8 mouse cellular contexts compared by ENCODE assay signal in the genomic region with DNA sequence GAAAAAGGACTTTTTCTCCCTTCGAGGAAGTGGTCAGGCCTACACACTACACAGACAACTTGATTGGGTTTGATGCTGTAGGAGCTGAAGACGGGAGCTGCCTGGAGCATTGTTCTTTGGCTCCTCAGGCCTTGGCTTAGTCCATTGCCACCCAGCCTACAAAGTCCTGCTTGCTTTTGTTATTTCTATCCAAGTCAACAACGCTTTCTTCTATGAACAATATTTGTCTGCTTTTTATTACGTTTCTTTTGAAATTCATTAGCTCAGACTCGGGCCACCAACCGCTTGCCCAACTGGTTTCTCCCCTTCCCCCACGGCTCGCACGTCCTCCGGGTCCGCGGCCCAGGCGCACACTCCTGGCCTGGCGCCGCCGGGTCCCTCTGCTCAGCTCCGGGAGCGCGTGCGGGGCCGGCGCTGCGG. TPM values are rescaled to one million over a fixed set of nuclear protein-coding genes. Genes with fewer than 3 reads are reported as not detected.
A peak's percentile ranks its signal among the peaks of the same experiment; 100 is the strongest.
DNase-seq lines count a peak whose midpoint lies in the region; ATAC-seq and TF ChIP-seq lines count a peak whose summit lies in the region.

No protein-coding gene starts in this region.

- H3K9ac ChIP-seq in kidney, embryonic 16.5 days (replicated peaks; ENCODE audit: low read length): peak overlapping the region; percentile 100
- peak overlapping the region; percentile 88 for H3K9ac ChIP-seq in MEL (ENCODE audit: control insufficient read depth, low read depth, low read length, poor library complexity, severe bottlenecking)
- H3K9ac ChIP-seq in limb, embryonic 13.5 days: peak overlapping the region; percentile 99
- H3K9ac ChIP-seq in neural tube, embryonic 15.5 days (replicated peaks): peak overlapping the region; percentile 68

- no peak for DNase-seq in kidney, postnatal 14 days
- peak; percentile 79 for DNase-seq in MEL (ENCODE audit: low read depth, low spot score)
- no peak for DNase-seq in forebrain, embryonic 10.5 days (ENCODE audit: extremely low spot score, low spot score)
- no peak for DNase-seq in left cerebral cortex, postnatal 36 days (ENCODE audit: low spot score in 2 of 2)

- TF ChIP-seq EP300 in MEL (IDR thresholded peaks at IDR 0.05; ENCODE audit: low read depth in 1 of 2, low read length in 2 of 2): no peak

- peak overlapping the region; percentile 60 for H3K4me2 ChIP-seq in kidney, embryonic 16.5 days (replicated peaks; ENCODE audit: low read depth, low read length)
- peak overlapping the region; percentile 62 for H3K4me2 ChIP-seq in limb, embryonic 13.5 days (replicated peaks)
- peak overlapping the region; percentile 61 for H3K4me2 ChIP-seq in neural tube, embryonic 15.5 days

- intact Hi-C loops in left cerebral cortex, postnatal 36 days (cut with DNase I): loop anchor here (2.0 to 5.0 kb wide), 5 partner anchors 272 to 830 kb away; a partner anchor contains a TSS

- peak; percentile 40 for ATAC-seq in kidney, embryonic 16.5 days (ENCODE audit: low FRiP score, low TSS enrichment)
- peak; percentile 39 for ATAC-seq in limb, embryonic 13.5 days (ENCODE audit: low FRiP score, low read depth)
- ATAC-seq in neural tube, embryonic 15.5 days (ENCODE audit: low FRiP score): peak; percentile 46; the same call in 1 of the 2 replicates
- no peak for ATAC-seq in activated CD4-positive, CD25-positive, alpha-beta regulatory T cell, adult 4 months

- TF ChIP-seq CTCF in MEL (IDR thresholded peaks at IDR 0.05 in 2 of 3, conservative IDR thresholded peaks at IDR 0.05 in 1 of 3; ENCODE audit: control insufficient read depth in 1 of 3, insufficient read depth in 1 of 3, low read depth in 2 of 3, low read length in 3 of 3, poor library complexity in 1 of 3, severe bottlenecking in 1 of 3): no peak

- 0% methylated on average over 23 of the region's 23 CpGs for WGBS in kidney, embryonic 16.5 days
- 0% methylated on average over 23 of the region's 23 CpGs for WGBS in forebrain, embryonic 10.5 days
- under 1% methylated on average over 23 of the region's 23 CpGs for WGBS in limb, embryonic 13.5 days
- under 1% methylated on average over 23 of the region's 23 CpGs for WGBS in neural tube, embryonic 15.5 days

- TF ChIP-seq POLR2A in MEL (IDR thresholded peaks at IDR 0.05; ENCODE audit: control insufficient read depth in 1 of 2, insufficient read depth in 1 of 2, low read depth in 1 of 2, low read length in 2 of 2, poor library complexity in 1 of 2): no peak; a peak in 1 of 4 replicates

- H3K4me3 ChIP-seq in kidney, embryonic 16.5 days (ENCODE audit: low read length): peak overlapping the region; percentile 88
- peak overlapping the region; percentile 63 to 70 for H3K4me3 ChIP-seq in MEL (ENCODE audit: control insufficient read depth in 1 of 2, insufficient read depth in 1 of 2, low read depth in 2 of 2, low read length in 2 of 2)
- H3K4me3 ChIP-seq in forebrain, embryonic 10.5 days: peak overlapping the region; percentile 81
- peak overlapping the region; percentile 88 for H3K4me3 ChIP-seq in limb, embryonic 13.5 days
- H3K4me3 ChIP-seq in neural tube, embryonic 15.5 days (replicated peaks): peak overlapping the region; percentile 89

- peaks cover 7% of the 10 kb centered on the region; the same call in 1 of the 2 replicates for H3K4me1 ChIP-seq in kidney, embryonic 16.5 days (ENCODE audit: insufficient read depth, low read length)
- no peaks in the 10 kb centered on the region for H3K4me1 ChIP-seq in MEL (ENCODE audit: control insufficient read depth in 1 of 2, insufficient read depth in 2 of 2, low read length in 2 of 2)
- peaks cover 14% of the 10 kb centered on the region for H3K4me1 ChIP-seq in forebrain, embryonic 10.5 days
- peaks cover 3% of the 10 kb centered on the region for H3K4me1 ChIP-seq in limb, embryonic 13.5 days
- peaks cover 9% of the 10 kb centered on the region for H3K4me1 ChIP-seq in neural tube, embryonic 15.5 days

- no peaks in the 10 kb centered on the region for H3K9me3 ChIP-seq in kidney, embryonic 16.5 days (ENCODE audit: low read length)
- no peaks in the 10 kb centered on the region for H3K9me3 ChIP-seq in MEL (replicated peaks; ENCODE audit: insufficient read depth, low read length)
- no peaks in the 10 kb centered on the region for H3K9me3 ChIP-seq in forebrain, embryonic 10.5 days
- no peaks in the 10 kb centered on the region for H3K9me3 ChIP-seq in limb, embryonic 13.5 days
- H3K9me3 ChIP-seq in neural tube, embryonic 15.5 days (replicated peaks): no peaks in the 10 kb centered on the region

- no peaks in the 10 kb centered on the region for H3K36me3 ChIP-seq in kidney, embryonic 16.5 days (ENCODE audit: insufficient read depth, low read length)
- H3K36me3 ChIP-seq in MEL (ENCODE audit: control insufficient read depth in 1 of 2, insufficient read depth in 2 of 2, low read length in 2 of 2): peaks cover 0 to 3% of the 10 kb centered on the region in 2 experiments; a peak in 2 of 4 replicates
- peaks cover 3% of the 10 kb centered on the region for H3K36me3 ChIP-seq in forebrain, embryonic 10.5 days (replicated peaks)
- peaks cover 2% of the 10 kb centered on the region for H3K36me3 ChIP-seq in limb, embryonic 13.5 days
- H3K36me3 ChIP-seq in neural tube, embryonic 15.5 days: no peaks in the 10 kb centered on the region

- TF ChIP-seq RAD21 in MEL (IDR thresholded peaks at IDR 0.05; ENCODE audit: low read depth, low read length): no peak

- peaks cover 6% of the 10 kb centered on the region; the same call in 1 of the 2 replicates for H3K79me2 ChIP-seq in MEL (ENCODE audit: control insufficient read depth, insufficient read depth, low read length, poor library complexity)

- no peaks in the 10 kb centered on the region for H3K27me3 ChIP-seq in kidney, embryonic 16.5 days (ENCODE audit: insufficient read depth, low read length)
- H3K27me3 ChIP-seq in MEL (ENCODE audit: control insufficient read depth in 1 of 2, insufficient read depth in 2 of 2, low read length in 2 of 2): no peaks in the 10 kb centered on the region
- no peaks in the 10 kb centered on the region for H3K27me3 ChIP-seq in forebrain, embryonic 10.5 days (ENCODE audit: poor library complexity, severe bottlenecking)
- H3K27me3 ChIP-seq in limb, embryonic 13.5 days: no peaks in the 10 kb centered on the region
- H3K27me3 ChIP-seq in neural tube, embryonic 15.5 days (replicated peaks): no peaks in the 10 kb centered on the region

- H3K27ac ChIP-seq in kidney, embryonic 16.5 days (ENCODE audit: low read length): peak overlapping the region; percentile 100
- peak overlapping the region; percentile 80 for H3K27ac ChIP-seq in MEL (ENCODE audit: control insufficient read depth, low read depth, low read length)
- peak overlapping the region; percentile 100 for H3K27ac ChIP-seq in forebrain, embryonic 10.5 days
- peak overlapping the region; percentile 100 for H3K27ac ChIP-seq in limb, embryonic 13.5 days
- H3K27ac ChIP-seq in neural tube, embryonic 15.5 days (replicated peaks): peak overlapping the region; percentile 100

TF ChIP-seq in MEL, 35 proteins besides CTCF, POLR2A, EP300 and RAD21:
- peak; percentile 13; the same call in 1 of the 2 replicates for TF ChIP-seq HCFC1 (IDR thresholded peaks at IDR 0.05; ENCODE audit: low read depth, low read length)
- no peak for TF ChIP-seq CHD1 (IDR thresholded peaks at IDR 0.05; ENCODE audit: low read depth, low read length)
- no peak for TF ChIP-seq ZNF384 (IDR thresholded peaks at IDR 0.05; ENCODE audit: low read depth, low read length)
- TF ChIP-seq TCF12 (IDR thresholded peaks at IDR 0.05; ENCODE audit: low read depth, low read length): 0 out of 2 replicates have a peak, but pooled peaks have one; percentile 15
- TF ChIP-seq USF1 (IDR thresholded peaks at IDR 0.05; ENCODE audit: low read depth, low read length): no peak
- TF ChIP-seq MYC (IDR thresholded peaks at IDR 0.05; ENCODE audit: low read depth, low read length): no peak
- 0 out of 2 replicates have a peak, but pooled peaks have one; percentile 32 for TF ChIP-seq MAX (IDR thresholded peaks at IDR 0.05; ENCODE audit: low read length)
- 0 out of 2 replicates have a peak, but pooled peaks have one; percentile 35 for TF ChIP-seq MYB (IDR thresholded peaks at IDR 0.05; ENCODE audit: low read depth, low read length)
- 0 out of 2 replicates have a peak, but pooled peaks have one; percentile 30 for TF ChIP-seq TBP (IDR thresholded peaks at IDR 0.05; ENCODE audit: low read depth, low read length)
- TF ChIP-seq BHLHE40 (IDR thresholded peaks at IDR 0.05; ENCODE audit: borderline replicate concordance, low read depth, low read length): no peak
- 0 out of 2 replicates have a peak, but pooled peaks have one; percentile 83 for TF ChIP-seq POLR2AphosphoS5 (IDR thresholded peaks at IDR 0.05; ENCODE audit: borderline replicate concordance, low read depth, low read length)
- no peak; the same call in 1 of the 2 replicates for TF ChIP-seq NELFE (IDR thresholded peaks at IDR 0.05; ENCODE audit: low read depth, low read length)
- peak; percentile 21 for TF ChIP-seq SIN3A (IDR thresholded peaks at IDR 0.05; ENCODE audit: low read length)
- TF ChIP-seq CHD2 (IDR thresholded peaks at IDR 0.05; ENCODE audit: low read length): no peak
TF ChIP-seq in MEL: peak in this region for 7.

RNA-seq across cellular contexts. Expression of a gene that starts 0.5 kb away (rescaled TPM):
- 61.5 and 64.4 TPM in 2 replicates for polyA plus RNA-seq in kidney, embryonic 16.5 days (2015; fragmentation: Nextera tagmentation; extraction: Ambion mirVana)
- 1.3 and 1.5 TPM in 2 replicates for total RNA-seq in MEL (2012; rRNA removed)
- 1 to 10 TPM in 1 of 2 experiments, not detected in 1; 3.5 TPM for polyA plus RNA-seq in MEL (2012; ENCODE audit: insufficient read depth in 1 of 2, insufficient read length in 2 of 2, low read depth in 1 of 2, low replicate concordance in 2 of 2, missing spikeins in 1 of 2)
- 45.0 and 48.8 TPM in 2 replicates for polyA plus RNA-seq in forebrain, embryonic 10.5 days (2016; fragmentation: Nextera tagmentation; extraction: Ambion mirVana)
- polyA plus RNA-seq in limb, embryonic 13.5 days (2015; fragmentation: Nextera tagmentation; extraction: Ambion mirVana): 75.6 and 77.1 TPM in 2 replicates
- polyA plus RNA-seq in neural tube, embryonic 15.5 days (2015; fragmentation: Nextera tagmentation; extraction: Ambion mirVana): 32.3 and 33.2 TPM in 2 replicates
- polyA plus RNA-seq in activated CD4-positive, CD25-positive, alpha-beta regulatory T cell, adult 4 months (2017; shearing (Covaris generic)): 1 to 10 TPM; 5.1 to 8.6 TPM
- 10 to 100 TPM; 37.0 to 39.8 TPM for total RNA-seq in left cerebral cortex, postnatal 36 days (2021)
